Mouse (Mus musculus): ENCODE results near the gene Col2a1.

Gene Col2a1

DNA sequence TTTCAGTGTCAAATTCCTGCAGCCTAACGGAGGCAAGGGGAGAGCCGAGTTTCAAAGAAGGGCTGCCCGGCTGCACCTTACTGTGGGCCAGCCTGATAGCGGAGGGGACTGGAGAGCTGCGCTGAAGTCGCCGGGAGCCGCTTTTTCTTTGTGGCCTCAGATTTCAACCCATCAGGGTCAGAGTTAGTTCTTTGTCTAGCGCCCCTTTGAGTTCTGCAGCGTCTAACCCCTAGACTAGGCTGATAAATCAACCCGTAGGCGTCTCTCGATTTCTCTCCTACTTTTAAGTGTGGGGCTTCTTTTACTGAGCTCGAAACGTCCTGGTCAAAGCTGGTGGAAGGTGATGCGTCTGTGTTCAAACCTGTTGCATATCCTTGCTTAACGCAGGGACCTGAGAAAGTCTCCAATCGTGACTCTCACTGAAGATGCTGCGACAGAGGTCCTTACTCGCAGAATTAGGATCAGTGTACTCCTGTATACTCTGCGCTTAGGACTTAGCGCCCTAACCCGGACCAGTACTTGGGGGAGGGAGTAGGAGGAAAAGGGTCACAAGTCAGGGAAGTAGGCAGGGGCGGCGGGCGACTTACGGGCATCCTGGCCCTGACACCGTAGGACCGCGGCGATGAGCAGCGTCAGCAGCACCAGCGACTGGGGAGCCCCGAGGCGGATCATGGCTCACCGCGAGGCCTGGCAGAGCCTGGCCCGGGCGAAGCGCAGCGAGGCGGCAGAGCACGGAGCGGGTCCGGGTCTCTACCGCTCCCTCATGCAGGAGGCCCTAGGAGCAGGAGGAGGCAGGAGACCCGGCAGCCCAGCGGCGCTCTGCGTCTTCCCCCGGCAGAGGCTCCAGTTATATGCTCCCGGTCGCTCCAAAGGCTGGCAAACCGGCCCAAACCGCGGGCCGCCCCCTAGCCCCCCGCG lies at the start of gene Col2a1:
Col2a1 (minus strand) TSS at position 874 of the 918 bp plus-strand sequence.
- DNase-seq (ENCODE audit: low read depth, low spot score), result peak; percentile 10

DNA sequence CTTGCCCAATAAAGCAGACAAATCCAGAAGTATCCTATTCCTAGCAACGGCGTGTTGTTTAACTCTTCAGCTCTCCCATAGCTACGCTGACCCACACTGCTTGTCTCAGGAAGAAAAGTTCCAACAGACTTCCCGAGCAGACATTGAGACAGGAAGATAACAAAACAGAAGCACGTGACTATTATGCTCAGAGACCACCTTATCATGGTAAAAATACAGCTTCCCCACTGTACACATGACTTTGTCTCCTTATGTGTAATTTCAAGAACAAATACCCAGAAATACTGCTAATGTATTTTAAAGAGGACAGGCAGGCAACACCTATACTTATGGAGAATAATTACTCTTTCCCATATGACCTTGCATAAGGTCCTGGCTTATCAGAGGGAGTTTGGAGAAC lies 47.2 kb upstream of the Col2a1 start:
- DNase-seq (ENCODE audit: low read depth, low spot score), result no peak

DNA sequence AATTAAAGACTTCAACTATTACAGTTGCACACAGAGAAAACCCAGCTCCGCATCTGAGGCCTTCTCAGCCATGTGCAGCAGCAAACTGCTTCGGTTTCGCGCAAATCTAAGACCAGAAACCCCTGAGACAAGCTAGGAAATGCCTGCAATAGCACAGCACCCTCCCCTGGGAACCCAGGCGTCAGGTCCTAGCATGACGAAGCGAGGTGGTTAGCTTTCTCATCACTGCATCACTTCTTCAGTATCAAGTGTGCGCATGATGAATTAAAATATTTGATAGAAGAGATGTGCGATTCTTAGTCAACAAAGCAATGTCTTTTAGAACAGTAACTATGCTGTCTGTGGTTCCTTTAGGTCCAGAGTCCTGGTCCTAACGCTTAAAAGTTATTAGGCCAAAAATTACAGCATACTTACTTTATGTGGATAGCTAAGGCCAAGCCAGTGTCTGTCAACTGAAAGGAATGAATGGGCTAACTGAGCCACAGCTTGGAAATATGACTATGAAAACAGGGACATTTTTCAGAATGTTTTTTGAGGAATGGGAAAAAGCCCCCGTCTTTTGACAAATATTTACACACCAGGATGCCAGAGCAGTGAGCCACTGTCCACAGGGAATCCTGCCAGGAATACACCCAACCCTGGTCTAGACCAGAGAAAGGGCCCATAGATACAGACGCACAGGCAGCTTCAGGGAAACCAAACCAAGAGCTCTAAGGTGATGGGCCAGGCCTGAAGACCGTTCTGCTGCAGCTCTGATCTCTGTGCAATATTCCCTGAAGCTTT lies 44.6 kb upstream of the Col2a1 start:
- no peak for DNase-seq (ENCODE audit: low read depth, low spot score)

DNA sequence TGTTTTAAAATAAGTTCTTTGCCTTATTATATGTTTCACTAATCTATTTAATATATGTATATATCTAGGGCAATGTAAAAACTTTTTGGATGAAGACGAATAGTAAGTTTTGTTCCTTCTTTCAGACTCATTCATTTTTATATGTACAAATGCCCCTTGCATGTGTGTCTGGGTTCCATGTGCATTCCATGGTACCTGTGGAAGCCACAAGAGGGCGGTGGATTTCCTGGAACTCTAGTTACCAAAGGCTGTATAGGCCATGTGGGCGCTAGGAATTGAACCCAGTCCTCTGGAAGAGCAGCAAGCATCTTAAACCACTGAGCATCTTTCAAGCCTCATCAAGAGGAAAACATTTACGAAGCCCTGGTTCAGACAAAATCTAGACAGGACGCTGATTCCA lies 39.9 kb upstream of the Col2a1 start:
- no peak for DNase-seq (ENCODE audit: low read depth, low spot score)

DNA sequence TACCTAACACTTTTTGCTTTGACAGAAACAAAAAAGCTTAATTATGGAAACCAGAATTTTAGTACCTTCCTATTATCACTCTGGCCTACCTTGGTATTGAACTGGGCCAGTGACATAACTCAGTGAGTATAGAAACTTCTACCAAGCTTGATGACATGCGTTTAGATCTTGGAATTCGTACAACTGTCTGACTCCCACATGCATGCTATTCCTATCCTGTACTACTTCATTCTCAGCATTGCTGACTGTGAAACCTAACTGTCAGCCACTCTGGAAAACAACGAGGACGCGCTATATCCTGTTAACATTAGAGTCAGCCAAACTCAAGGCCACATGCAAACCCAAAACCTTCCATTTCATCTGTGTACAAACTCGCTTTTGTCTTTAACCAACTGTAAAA lies 39.5 kb upstream of the Col2a1 start:
- no peak for DNase-seq (ENCODE audit: low read depth, low spot score)

DNA sequence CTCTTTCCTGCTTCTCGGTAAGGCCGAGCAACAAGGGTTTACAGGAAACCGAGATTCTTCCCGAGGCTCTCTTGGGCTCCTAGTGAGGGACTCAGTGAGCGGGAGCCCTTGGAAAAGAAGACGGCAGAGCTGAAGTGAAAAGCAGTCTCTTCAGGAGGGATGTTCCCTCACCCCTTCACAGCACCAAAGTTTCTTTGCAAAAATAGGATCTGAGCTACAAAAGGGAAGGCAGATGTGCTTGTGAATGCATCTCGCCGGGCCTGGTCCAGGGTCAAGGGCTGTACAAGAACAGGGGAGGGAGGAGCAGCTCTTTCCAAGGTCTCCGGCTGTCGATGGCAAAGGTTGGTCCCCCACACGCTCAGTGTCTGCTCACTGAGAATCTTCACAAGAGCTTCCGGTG lies 38.0 kb upstream of the Col2a1 start:
- DNase-seq (ENCODE audit: low read depth, low spot score), result no peak

DNA sequence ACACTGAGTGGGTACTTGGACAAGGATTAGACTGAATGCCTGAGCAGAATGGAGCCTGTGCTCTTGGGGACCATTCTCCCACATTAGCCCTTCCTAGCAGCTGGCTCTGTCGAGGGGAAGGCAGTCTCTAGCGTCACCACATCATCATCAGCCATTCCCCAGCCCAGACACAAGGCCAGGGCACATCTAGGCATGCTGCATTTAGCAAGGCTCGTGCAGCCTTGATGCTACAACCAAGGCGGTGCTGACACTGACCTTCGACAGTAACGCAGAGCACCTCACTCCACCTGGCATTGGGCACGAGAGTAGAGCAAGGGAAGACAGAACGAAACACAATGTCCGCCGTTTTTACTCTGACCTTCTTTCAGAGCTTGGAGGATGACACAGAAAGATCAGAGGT lies 35.2 kb upstream of the Col2a1 start:
- DNase-seq (ENCODE audit: low read depth, low spot score), result no peak

DNA sequence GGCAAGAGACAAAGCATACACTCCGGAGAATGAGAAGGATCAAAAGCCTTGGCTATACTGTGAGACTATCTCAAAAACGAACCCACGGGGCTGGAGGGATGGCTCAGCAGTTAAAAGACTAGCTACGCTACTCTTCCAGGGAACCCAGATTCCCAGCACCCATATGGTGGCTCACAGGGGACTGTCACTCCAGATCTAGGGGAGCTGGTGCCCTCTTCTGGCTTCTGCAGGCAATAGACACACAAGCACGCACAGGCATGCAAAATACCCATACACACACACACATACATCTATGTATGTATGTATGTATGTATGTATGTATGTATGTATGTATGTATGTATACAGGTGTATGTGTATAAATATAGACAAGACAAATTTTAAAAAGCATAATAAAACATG lies 32.1 kb upstream of the Col2a1 start:
- no peak for DNase-seq (ENCODE audit: low read depth, low spot score)

DNA sequence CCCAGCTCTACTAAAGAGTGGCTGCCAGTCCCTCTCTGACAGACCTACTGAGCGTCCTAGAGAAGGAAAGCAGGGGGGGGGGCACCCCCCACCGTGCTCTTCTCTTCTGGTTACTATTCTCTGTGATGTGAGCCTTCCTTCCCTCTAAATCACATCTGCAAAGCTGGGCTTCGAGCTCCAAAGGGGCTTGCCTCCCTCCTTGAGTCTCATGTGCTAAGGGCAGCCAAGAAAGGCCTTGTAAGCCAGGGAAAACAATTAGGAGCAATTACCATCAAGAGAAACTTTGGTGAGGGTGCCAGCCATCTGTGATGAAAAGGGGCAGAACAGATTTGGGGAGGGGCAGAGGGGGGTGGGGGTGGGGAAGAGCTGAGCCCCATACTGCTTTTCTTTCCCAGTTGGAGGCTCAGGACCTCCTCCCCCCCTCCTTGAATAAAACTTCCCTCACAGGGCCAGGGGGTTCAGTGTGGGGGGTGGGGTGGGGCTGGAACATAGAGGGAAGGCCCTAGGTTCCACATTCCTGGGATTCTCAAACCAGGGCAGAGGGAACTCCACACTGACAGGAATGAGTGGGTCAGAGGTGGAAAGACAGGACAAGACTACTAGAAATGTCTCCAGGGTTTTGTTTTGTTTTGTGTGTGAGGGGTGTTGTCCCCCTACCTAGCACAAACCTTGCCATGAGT lies 30.7 kb upstream of the Col2a1 start:
- no peak for DNase-seq (ENCODE audit: low read depth, low spot score)

DNA sequence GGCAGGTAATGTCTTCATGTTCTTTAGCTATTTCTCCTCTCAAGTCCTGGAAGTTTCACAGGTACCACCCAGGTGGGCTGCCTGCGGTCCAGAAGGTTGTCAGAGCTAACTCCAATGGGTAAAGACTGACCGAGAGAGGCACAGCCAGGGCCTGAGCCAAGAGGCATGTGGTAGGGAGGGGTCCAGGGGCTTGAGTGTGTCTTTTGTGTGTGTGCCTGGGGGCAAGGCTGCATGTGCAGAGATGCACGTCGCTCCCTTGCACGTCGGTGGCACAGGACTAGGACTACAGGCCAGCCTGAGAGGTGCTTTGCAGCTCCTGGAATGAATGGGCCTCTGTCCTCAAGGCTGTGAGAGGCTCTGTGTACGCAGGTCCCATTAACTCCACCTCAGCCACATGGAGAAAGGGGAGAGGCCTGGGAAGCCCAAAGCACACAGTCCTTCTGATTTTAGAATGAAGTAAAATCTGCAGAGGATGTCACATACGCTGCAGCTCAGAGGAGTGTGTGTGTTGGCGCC lies 28.8 kb upstream of the Col2a1 start:
- no peak for DNase-seq (ENCODE audit: low read depth, low spot score)

DNA sequence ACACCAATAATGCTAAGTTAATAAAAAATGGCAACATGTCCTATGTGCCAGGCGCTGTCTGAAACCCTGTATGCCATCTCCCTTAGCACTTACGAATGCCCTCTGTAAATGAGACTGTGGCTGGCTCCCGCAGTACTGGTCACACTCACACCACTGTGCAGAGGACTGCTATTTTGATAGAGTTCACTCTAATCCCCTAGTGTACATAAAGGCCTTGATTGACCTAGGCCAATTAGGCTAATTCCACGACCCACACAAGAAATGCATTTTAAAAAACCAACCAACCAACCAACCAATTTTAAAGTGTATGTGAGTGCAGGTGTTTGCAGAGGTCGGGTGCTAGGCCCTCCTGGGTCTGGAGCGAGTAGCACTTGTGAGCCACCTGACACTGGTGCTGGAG lies 25.3 kb upstream of the Col2a1 start:
- DNase-seq (ENCODE audit: low read depth, low spot score), result no peak

DNA sequence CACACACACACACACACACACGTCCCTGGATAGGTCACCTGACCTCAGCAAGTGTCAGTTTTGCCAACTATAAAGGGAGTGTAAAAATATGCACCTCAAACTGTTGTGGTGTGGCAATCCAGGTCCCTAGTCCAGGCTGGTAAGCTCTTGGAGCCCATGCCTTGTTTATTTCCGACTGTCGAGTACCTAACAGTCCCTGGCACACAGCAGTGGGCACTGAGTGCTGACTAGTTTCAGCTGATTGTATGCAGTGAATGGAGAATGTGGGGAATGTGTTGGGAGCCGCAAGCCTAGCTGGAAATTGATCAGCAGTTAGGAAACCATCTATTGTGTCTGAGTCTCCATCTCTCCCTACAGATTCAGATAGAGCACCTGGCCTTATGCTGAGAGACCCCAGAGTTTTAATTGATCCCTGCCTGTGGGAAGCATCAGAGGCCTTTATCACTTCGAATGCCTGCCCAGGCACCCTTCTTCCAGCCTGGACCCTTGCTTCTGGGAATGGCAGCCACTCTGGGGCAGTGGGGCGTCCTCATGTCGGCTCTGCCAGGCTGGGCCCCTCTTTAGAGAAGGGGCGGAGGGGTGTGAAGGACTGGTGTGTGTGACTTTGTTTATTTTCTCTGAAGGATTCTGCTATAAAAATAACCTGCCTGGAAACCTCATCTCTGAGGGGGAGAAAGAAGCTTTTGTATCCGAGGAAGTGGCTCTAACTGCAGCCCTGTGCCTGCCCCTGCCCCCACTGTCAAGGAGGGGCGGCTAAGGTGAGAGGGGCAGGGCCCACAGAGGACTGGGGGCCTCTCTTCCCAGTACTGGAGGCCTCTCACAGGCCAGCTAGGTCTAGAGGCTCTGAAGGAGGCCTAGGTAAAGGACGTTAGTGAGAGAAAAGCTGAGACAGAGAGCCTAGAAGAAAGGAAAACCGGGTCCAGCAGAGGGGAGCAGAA lies 22.7 kb upstream of the Col2a1 start:
- no peak for DNase-seq (ENCODE audit: low read depth, low spot score)

DNA sequence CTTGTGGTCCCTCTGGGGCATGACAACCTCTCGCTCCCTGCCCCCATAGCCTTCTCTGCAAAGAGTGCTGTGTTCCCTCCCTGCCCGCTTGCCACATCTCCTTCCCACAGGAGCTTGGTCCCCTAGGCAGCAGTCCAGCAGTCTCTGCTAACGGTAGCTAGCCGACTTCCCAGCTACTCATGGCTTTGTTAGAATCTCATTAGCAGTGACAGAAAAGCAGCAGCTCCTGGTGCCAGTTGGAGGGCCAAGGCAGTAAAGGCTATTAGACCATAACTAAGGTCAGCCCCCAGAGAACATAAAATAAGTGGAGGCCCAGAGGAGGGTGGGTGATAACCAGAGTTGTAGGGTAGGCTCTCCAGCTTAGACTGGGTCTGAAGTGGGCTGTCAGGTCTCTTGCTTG lies 21.1 kb upstream of the Col2a1 start:
- DNase-seq (ENCODE audit: low read depth, low spot score), result no peak

DNA sequence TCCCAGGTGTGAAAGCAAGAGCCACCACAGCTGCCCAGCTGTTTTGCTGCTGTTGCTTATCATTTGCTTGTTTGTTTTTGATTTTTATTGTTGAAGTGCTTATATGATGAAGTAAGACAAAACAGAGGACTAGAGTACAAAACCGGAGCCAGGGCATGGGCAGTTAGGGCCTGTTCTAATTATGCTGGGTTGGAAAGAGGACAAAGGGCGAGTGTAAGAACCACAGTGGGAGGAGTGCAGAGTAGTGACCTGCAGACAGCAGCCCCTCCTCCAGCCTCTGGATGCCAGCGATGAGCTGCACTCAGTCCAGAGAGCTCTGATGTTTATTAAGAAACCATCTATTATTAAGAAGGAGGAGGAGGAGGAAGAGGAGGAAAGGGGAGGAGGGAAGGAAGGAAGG lies 18.6 kb upstream of the Col2a1 start:
- no peak for DNase-seq (ENCODE audit: low read depth, low spot score)

DNA sequence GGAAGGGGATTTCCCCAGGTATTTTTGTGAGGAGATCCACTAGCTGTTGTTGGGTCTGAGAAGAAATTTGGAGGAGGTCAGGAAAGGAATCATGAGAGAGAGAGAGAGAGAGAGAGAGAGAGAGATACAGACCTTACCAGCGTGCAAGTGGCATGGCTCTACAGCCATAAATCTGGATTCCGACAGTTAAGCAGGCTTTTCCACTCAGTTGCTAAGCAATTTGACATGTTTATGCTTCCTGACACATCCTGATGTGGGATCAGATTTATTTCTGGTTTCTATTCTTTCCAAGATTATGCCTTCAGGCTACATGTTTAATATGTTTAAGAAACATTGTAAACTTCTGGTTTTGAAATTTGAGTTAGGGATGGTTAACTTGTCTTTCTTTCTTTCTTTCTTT lies 17.4 kb upstream of the Col2a1 start:
- DNase-seq (ENCODE audit: low read depth, low spot score), result no peak

DNA sequence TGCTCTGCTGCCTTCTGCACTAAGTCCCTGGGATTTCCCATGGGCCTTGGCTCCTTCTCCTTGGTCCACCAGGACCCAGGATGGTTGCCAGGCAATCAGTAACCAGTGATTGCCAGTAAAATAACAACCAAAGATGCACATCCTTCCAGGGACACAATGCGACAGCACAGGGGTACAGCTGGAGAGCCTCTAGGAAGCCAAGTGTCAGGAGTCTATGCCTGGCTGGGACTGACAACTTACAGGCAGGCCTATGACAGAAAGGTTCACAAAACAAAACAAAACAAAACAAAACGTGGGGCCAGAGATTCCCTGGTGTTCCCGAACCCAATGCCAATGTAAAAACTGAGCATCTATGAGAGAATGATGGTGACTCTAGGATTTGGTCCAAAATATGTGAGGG lies 14.6 kb upstream of the Col2a1 start:
- no peak for DNase-seq (ENCODE audit: low read depth, low spot score)

DNA sequence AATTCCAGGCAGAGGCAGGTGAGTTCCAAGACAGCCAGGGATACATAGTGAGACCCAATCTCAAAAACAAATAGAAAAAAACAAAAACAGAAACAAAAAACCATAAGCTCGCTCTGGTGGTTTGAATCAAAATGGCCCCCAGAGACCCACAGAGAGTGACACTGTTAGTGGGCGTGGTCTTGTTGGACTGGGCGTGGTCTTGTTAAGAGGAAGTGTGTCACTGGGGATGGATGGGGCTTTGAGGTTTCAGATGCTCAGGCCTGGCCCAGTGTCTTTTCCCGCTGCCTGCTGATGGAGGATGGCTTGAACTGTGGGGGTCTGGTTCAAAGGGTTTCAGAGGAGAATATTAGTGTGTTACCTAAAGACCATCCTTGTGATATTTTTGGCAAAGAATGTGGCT lies 13.4 kb upstream of the Col2a1 start:
- no peak for DNase-seq (ENCODE audit: low read depth, low spot score)

DNA sequence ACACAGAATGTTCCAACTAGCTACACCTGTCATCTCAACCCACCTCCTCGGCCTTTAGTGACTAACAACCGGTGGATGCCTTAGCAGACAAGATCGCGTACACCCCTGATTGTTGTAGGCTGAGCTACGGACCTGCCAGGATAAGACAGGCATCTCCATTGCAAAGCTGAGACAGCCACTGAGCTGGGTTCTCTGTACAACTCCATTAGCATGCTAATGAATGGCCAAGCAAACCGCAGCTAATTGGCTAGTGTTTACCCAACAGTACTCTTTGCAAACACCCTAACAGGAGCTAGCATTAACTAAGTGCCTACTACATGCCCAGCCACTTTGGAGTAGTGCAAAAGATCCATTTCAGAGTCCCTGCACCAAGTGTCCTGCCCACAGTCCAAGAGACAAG lies 8.3 kb upstream of the Col2a1 start:
- no peak for DNase-seq (ENCODE audit: low read depth, low spot score)

DNA sequence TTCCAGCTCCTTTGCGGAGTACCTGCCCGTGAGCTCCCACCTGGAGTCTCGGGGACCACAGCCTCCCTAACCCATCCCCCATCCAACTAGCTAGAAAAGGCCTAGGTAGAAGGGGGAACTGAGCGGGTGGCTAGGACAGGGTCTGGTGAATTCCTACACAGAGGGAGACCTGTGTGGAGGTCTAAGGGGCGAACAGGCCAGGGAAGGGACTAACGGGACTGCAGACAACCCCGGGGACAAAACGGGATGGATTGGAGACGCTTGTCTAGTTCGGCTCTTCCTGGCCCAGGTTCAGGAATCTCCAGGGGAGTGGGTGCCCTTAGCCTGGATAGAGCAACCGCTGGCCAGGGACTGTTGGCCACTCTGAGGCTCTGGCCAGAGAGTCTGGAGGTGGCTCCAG lies 686 bp upstream of the Col2a1 start:
- DNase-seq (ENCODE audit: low read depth, low spot score), result no peak

DNA sequence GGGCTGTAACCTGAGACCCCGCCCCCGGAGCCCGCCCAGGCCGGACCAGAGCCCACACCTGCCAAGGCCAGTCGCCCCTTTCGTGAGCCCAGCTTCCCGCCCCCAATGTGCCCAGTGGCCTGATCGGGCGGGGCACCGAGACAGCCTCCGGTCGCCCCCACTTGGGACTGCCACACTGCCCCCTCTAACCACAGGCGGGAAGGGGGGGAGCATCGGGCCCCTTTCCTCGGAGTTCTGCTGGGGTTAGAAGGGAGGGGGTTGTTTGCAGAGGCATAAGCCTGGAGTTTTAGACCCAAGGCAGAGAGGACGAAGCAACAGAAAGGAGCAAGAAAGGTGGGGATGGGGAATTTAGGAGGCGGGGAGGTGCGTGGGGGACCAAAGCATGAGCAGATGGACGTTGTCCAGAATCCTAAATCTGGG lies 255 bp upstream of the Col2a1 start:
- no peak for DNase-seq (ENCODE audit: low read depth, low spot score)
